Mouse (Mus musculus): Measurements from ENCODE around the gene Gm6812. TPM values are rescaled to one million over a fixed set of nuclear protein-coding genes. Genes with fewer than 3 reads are reported as not detected.

The Gm6812 gene
- polyA plus RNA-seq (2017; shearing (Covaris generic)) = not detected

DNA sequence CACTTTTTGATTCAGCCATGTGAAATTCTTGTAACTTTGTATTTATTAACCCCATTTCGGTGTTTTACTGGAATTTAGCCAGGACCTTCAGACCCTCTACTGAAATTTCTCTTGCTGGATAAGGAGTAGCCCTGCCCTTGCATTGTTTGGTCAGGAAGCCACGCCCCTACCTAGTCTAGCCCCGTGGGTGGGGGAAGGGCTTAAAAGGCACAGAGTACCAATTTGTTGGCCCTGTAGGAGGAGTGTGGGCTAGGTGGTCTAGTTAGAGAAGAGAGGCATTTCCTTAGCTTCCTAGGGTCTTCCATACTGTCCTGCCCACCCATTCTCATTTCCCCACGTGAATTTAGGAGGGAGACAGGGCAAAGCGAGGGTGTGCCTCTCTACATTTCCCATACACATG, at the start of gene Gm6812:
Gene Gm6812 (minus strand): TSS at position 101 of the 400 bp plus-strand sequence.

Other genes with a start within 250 kb of the Gm6812 start
- 10 to 100 TPM; 54.5 to 55.2 TPM for gene Fmr1, start 214.5 kb downstream of the Gm6812 start, polyA plus RNA-seq (2017; shearing (Covaris generic))
- 1 to 10 TPM in 1 of 2 experiments, not detected in 1; 1.6 TPM for gene Fmr1nb, start 131.2 kb downstream of the Gm6812 start, polyA plus RNA-seq (2017; shearing (Covaris generic))
- not detected for gene Gm14698, start 72.0 kb downstream of the Gm6812 start, polyA plus RNA-seq (2017; shearing (Covaris generic))